8 mouse cellular contexts compared by ENCODE assay signal in the genomic region with DNA sequence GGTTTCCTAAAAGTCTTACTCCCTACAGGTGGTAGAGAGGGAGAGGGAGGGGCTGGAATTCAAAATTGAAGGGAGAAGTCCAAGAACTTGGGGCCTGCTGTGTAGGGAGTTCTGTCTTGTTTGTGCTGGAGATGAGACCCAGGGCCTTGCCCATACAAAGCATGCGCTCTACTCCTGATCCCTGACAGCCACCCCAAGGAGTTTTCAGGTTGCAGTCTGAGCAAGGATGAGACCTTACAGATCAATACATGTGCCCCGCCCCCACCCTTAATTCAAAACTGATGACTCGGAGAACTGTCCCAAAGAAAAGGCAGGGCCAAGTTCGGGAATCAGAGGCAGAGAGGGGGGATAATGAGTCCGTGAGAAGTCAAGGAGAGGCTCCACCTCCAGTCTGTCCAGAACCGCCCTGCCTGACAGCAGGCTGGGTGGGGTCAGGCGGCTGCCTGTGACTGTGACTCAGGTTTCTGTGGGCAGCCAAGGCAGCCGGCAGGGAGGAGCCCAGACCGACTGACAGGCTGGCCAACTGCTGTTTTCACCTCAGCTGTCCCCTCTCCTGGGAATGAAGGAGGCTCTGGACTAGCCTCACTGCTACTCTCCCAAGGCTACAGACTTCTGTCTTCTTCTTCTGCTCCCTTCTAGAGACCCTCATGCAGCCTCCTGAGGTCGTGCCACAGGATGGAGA. TPM values are rescaled to one million over a fixed set of nuclear protein-coding genes. Genes with fewer than 3 reads are reported as not detected.
DNase-seq lines count a peak whose midpoint lies in the region; ATAC-seq and TF ChIP-seq lines count a peak whose summit lies in the region.

No protein-coding gene starts in this region.

- 21% methylated on average over 10 of the region's 10 CpGs for WGBS in thymus, adult 2 months
- WGBS in lung, embryonic 16.5 days = 6% methylated on average over 10 of the region's 10 CpGs
- WGBS in forebrain, embryonic 13.5 days = 12% methylated on average over 10 of the region's 10 CpGs

- H3K27ac ChIP-seq in thymus, adult 2 months (ENCODE audit: control insufficient read depth, insufficient read depth, low read length) = peak overlapping the region; percentile 38; the same call in 1 of the 2 replicates
- H3K27ac ChIP-seq in lung, embryonic 16.5 days (ENCODE audit: low read length) = peak overlapping the region; percentile 95
- H3K27ac ChIP-seq in forebrain, embryonic 13.5 days = no peak overlapping the region

- no peak for TF ChIP-seq CTCF in thymus, adult 2 months (IDR thresholded peaks at IDR 0.05; ENCODE audit: borderline replicate concordance, control insufficient read depth, extremely low read depth, insufficient read depth, low read length, poor library complexity)

- H3K9me3 ChIP-seq in lung, embryonic 16.5 days (ENCODE audit: control insufficient read depth, low read length) = no peaks in the 10 kb centered on the region
- H3K9me3 ChIP-seq in forebrain, embryonic 13.5 days (replicated peaks) = no peaks in the 10 kb centered on the region

- ATAC-seq in granulocyte monocyte progenitor cell, adult 5-6 weeks (replicated peaks; ENCODE audit: poor library complexity, severe bottlenecking) = peak; percentile 36
- peak; percentile 8; the same call in 1 of the 2 replicates for ATAC-seq in lung, embryonic 16.5 days (ENCODE audit: low read depth)
- ATAC-seq in forebrain, embryonic 13.5 days = no peak

- peaks cover 38% of the 10 kb centered on the region for H3K4me1 ChIP-seq in thymus, adult 2 months (replicated peaks; ENCODE audit: control insufficient read depth, insufficient read depth, low read length)
- H3K4me1 ChIP-seq in lung, embryonic 16.5 days (replicated peaks; ENCODE audit: control insufficient read depth, insufficient read depth, low read length) = peaks cover 44% of the 10 kb centered on the region
- H3K4me1 ChIP-seq in forebrain, embryonic 13.5 days = peaks cover 44% of the 10 kb centered on the region

- peak overlapping the region; percentile 25 for H3K9ac ChIP-seq in lung, embryonic 16.5 days (ENCODE audit: low read length)
- H3K9ac ChIP-seq in forebrain, embryonic 13.5 days = no peak overlapping the region; the same call in 1 of the 2 replicates

- H3K36me3 ChIP-seq in thymus, adult 2 months (ENCODE audit: control insufficient read depth, insufficient read depth, low read length) = no peaks in the 10 kb centered on the region
- no peaks in the 10 kb centered on the region for H3K36me3 ChIP-seq in lung, embryonic 16.5 days (ENCODE audit: control insufficient read depth, insufficient read depth, low read length)
- H3K36me3 ChIP-seq in forebrain, embryonic 13.5 days (ENCODE audit: poor library complexity, severe bottlenecking) = no peaks in the 10 kb centered on the region

- H3K4me3 ChIP-seq in thymus, adult 2 months (ENCODE audit: control insufficient read depth, insufficient read depth, low read length) = no peak overlapping the region
- H3K4me3 ChIP-seq in lung, embryonic 16.5 days (ENCODE audit: low read length) = no peak overlapping the region
- no peak overlapping the region for H3K4me3 ChIP-seq in forebrain, embryonic 13.5 days

- peak overlapping the region; percentile 48 for H3K4me2 ChIP-seq in lung, embryonic 16.5 days (ENCODE audit: low read depth, low read length)
- H3K4me2 ChIP-seq in forebrain, embryonic 13.5 days = no peak overlapping the region

- DNase-seq in thymus, adult 2 months = peak; percentile 18
- DNase-seq in thymus, postnatal 10 days (ENCODE audit: low spot score in 2 of 2) = no peak
- DNase-seq in c-Kit-positive CD71-positive TER-119-positive erythroid progenitor cells, embryonic 14.5 days (ENCODE audit: low spot score) = peak; percentile 80
- DNase-seq in kidney, adult 18-20 months = peak; percentile 55
- DNase-seq in spleen, adult 18-20 months = peak; percentile 40 to 53

- no peak for TF ChIP-seq POLR2A in thymus, adult 2 months (IDR thresholded peaks at IDR 0.05; ENCODE audit: control insufficient read depth, extremely low read depth, insufficient read depth, low read length, poor library complexity)

- no peaks in the 10 kb centered on the region for H3K27me3 ChIP-seq in thymus, adult 2 months (ENCODE audit: control insufficient read depth, insufficient read depth, low read length)
- H3K27me3 ChIP-seq in lung, embryonic 16.5 days (ENCODE audit: control insufficient read depth, insufficient read depth, low read depth, low read length) = no peaks in the 10 kb centered on the region
- H3K27me3 ChIP-seq in forebrain, embryonic 13.5 days = peaks cover 3% of the 10 kb centered on the region; the same call in 1 of the 2 replicates

RNA-seq across cellular contexts. Expression of a gene that starts 1.5 kb away (rescaled TPM):
- 48.0 and 55.1 TPM in 2 replicates for polyA plus RNA-seq in thymus, adult 2 months (2012; rRNA removed)
- total RNA-seq in granulocyte monocyte progenitor cell, adult 5-6 weeks (2014; fragmentation: Nextera tagmentation) = 46.2 and 55.5 TPM in 2 replicates
- total RNA-seq in granulocyte monocyte progenitor cell, adult 5-6 weeks (2017) = 48.4 and 54.8 TPM in 2 replicates
- 101 and 107 TPM in 2 replicates for polyA plus RNA-seq in lung, embryonic 16.5 days (2015; fragmentation: Nextera tagmentation; extraction: Ambion mirVana)
- polyA plus RNA-seq in forebrain, embryonic 13.5 days (2015; fragmentation: Nextera tagmentation; extraction: Ambion mirVana) = 141 and 143 TPM in 2 replicates

RNA-seq across cellular contexts. Expression of a gene that starts 4.5 kb away (rescaled TPM):
- polyA plus RNA-seq in thymus, adult 2 months (2012; rRNA removed) = 74.6 and 84.2 TPM in 2 replicates
- total RNA-seq in granulocyte monocyte progenitor cell, adult 5-6 weeks (2014; fragmentation: Nextera tagmentation) = 20.6 and 25.6 TPM in 2 replicates
- 12.8 and 20.2 TPM in 2 replicates for total RNA-seq in granulocyte monocyte progenitor cell, adult 5-6 weeks (2017)
- polyA plus RNA-seq in lung, embryonic 16.5 days (2015; fragmentation: Nextera tagmentation; extraction: Ambion mirVana) = 26.0 and 26.9 TPM in 2 replicates
- polyA plus RNA-seq in forebrain, embryonic 13.5 days (2015; fragmentation: Nextera tagmentation; extraction: Ambion mirVana) = 53.5 and 58.2 TPM in 2 replicates

RNA-seq across cellular contexts. Expression of a gene that starts 25.9 kb away (rescaled TPM):
- 0.28 and 0.35 TPM in 2 replicates for polyA plus RNA-seq in thymus, adult 2 months (2012; rRNA removed)
- total RNA-seq in granulocyte monocyte progenitor cell, adult 5-6 weeks (2014; fragmentation: Nextera tagmentation) = not detected in 2 replicates
- not detected in 2 replicates for total RNA-seq in granulocyte monocyte progenitor cell, adult 5-6 weeks (2017)
- 3.6 and 4.6 TPM in 2 replicates for polyA plus RNA-seq in lung, embryonic 16.5 days (2015; fragmentation: Nextera tagmentation; extraction: Ambion mirVana)
- 0.96 and 1.4 TPM in 2 replicates for polyA plus RNA-seq in forebrain, embryonic 13.5 days (2015; fragmentation: Nextera tagmentation; extraction: Ambion mirVana)

RNA-seq across cellular contexts. Expression of a gene that starts 58.1 kb away (rescaled TPM):
- polyA plus RNA-seq in thymus, adult 2 months (2012; rRNA removed) = 91.8 and 101 TPM in 2 replicates
- total RNA-seq in granulocyte monocyte progenitor cell, adult 5-6 weeks (2014; fragmentation: Nextera tagmentation) = 215 and 267 TPM in 2 replicates
- total RNA-seq in granulocyte monocyte progenitor cell, adult 5-6 weeks (2017) = 304 and 361 TPM in 2 replicates
- 197 and 213 TPM in 2 replicates for polyA plus RNA-seq in lung, embryonic 16.5 days (2015; fragmentation: Nextera tagmentation; extraction: Ambion mirVana)
- polyA plus RNA-seq in forebrain, embryonic 13.5 days (2015; fragmentation: Nextera tagmentation; extraction: Ambion mirVana) = 194 and 202 TPM in 2 replicates

Comparison
In these comparisons a context has a peak if more than half of its experiments do, and no peak if none do; other contexts are left out.
1. DNase-seq: peak in thymus, adult 2 months (single experiment), c-Kit-positive CD71-positive TER-119-positive erythroid progenitor cells, embryonic 14.5 days (single experiment), kidney, adult 18-20 months (single experiment) and spleen, adult 18-20 months (2 of 2); none in thymus, postnatal 10 days (0 of 2).